Mouse (Mus musculus): Measurements from ENCODE around the gene Chrm1.

- TF ChIP-seq CEBPB (IDR thresholded peaks at IDR 0.05; ENCODE audit: low read depth) (no peak), CTCF (IDR thresholded peaks at IDR 0.05; ENCODE audit: control insufficient read depth, insufficient read depth, insufficient read length) (no peak), MYOD1 (IDR thresholded peaks at IDR 0.05; ENCODE audit: control insufficient read depth, insufficient read length, low read depth) (no peak), USF1 (IDR thresholded peaks at IDR 0.05; ENCODE audit: low read depth) (no peak)
These were observed 42.5 kb upstream of the Chrm1 start for GRCm38 (mm10) chr19:8621098-8621497.
